Mouse (Mus musculus): Measurements from ENCODE around the gene Serpina9. TPM values are rescaled to one million over a fixed set of nuclear protein-coding genes. Genes with fewer than 3 reads are reported as not detected.

Gene Serpina9
- 0.04 and 0.73 TPM in 2 replicates for polyA plus RNA-seq (2021; fragmentation: Nextera tagmentation)
- long read RNA-seq, experiment 1 = 0 reads
- long read RNA-seq, experiment 2, partial matches to known transcripts = 0 of 4 reads
- long read RNA-seq, experiment 2, other reads (novel, unspliced or antisense) = 2 of 4 reads

DNA sequence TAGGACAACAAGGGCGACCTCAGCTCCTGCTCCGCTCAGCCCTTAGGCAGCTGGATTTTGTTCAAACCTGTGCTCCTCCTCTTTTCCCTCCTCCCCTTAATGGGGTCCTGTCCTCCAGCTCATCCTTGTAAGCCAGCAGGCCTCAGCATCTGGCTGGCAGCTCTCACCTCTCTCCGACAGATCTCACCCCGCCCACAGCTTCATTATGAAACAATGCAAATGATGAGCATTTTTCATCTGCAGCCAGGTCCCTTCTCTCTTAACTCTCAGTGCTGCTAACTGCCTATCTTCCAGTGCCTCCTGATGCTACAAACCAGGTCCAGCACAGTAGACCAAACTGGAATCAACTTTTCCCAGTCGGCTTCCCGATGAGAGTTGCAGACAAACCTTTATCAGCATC lies at the start of gene Serpina9:
TSS of gene Serpina9 (minus strand) at position 136 of the 400 bp plus-strand sequence.

DNA sequence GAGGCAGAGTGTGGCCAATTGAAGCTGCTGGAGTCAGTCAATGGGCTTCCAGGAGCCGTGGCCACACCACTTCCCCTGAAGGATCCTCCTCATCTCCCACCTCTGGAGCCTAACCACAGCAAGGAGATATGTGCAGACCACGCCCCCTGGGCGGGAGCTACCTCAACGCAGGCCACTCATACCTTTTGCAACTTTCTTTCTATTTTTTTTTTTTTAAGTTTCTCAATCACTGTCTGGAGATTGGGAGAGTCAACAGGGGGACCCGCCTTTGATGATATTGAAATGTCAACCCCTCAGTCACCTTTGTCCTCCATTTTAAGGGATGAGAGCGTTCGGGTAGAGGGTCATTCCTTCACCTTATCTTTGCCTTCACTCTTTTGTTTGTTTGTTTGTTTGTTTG lies 30.8 kb upstream of the Serpina9 start, which contains the start of gene Serpina12:
TSS of gene Serpina12 (minus strand) at position 101 of the 400 bp plus-strand sequence.

DNA sequence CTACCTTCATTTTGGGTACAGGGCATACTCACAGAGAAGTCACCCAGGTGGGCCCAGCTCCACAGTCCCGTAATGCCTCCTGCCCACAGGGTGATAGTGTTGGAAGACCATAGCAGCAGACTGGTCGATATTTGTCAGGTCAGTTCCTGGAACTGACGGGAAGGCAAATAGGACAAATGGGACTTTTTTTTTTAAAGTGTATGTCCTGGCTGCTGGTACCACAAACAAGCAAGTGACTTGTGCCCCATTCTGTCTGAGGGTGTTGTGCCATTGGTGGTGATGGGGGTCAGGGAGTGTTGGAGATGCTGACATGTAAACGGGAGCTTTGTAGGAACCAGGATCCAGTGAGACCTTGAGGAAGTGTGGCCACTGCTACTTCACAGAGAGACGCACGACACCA lies 23.7 kb downstream of the Serpina9 start, which contains the start of gene Serpina11:
TSS of gene Serpina11 (minus strand) at position 101 of the 400 bp plus-strand sequence.

DNA sequence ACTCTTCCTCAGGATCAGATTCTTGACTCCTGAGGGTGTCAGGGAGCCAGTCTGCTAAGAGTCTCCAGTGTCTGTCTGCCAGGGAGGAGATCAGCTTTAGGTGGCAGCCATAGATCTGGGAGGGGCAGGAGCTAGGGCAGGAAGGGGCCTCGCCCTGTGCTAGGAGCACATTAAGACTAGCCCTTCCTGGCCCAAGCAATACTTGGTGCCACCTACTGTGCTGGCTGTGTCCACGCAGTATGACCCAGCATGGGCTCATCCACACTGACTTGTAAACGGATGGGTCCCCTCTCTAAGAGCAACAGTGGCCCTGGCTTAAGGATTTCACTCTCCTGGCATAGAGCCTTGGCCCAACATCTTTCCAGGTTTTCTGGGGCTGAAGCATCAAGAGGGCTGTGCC lies 54.8 kb downstream of the Serpina9 start, which contains the start of gene Serpina1e:
TSS of gene Serpina1e (minus strand) at position 178 of the 400 bp plus-strand sequence.

Other genes starting within 250 kb of the Serpina9 start
- not detected in 2 replicates for gene Serpina1d, start 240.2 kb downstream of the Serpina9 start, polyA plus RNA-seq (2021; fragmentation: Nextera tagmentation)
- not detected in 2 replicates for gene Serpina1b, start 183.4 kb downstream of the Serpina9 start, polyA plus RNA-seq (2021; fragmentation: Nextera tagmentation)
- not detected in 2 replicates for gene Serpina1a, start 150.2 kb downstream of the Serpina9 start, polyA plus RNA-seq (2021; fragmentation: Nextera tagmentation)
- gene Serpina1c, start 108.9 kb downstream of the Serpina9 start, polyA plus RNA-seq (2021; fragmentation: Nextera tagmentation) = not detected in 2 replicates
- not detected in 2 replicates for gene Serpina1e, start 54.8 kb downstream of the Serpina9 start, polyA plus RNA-seq (2021; fragmentation: Nextera tagmentation)
- not detected in 2 replicates for gene Serpina11, start 23.8 kb downstream of the Serpina9 start, polyA plus RNA-seq (2021; fragmentation: Nextera tagmentation)
- 0.05 and 0.06 TPM in 2 replicates for gene Serpina12, start 30.7 kb upstream of the Serpina9 start, polyA plus RNA-seq (2021; fragmentation: Nextera tagmentation)
- gene Serpina5, start 87.4 kb upstream of the Serpina9 start, polyA plus RNA-seq (2021; fragmentation: Nextera tagmentation) = not detected in 2 replicates
- not detected in 2 replicates for gene Serpina3a, start 99.0 kb upstream of the Serpina9 start, polyA plus RNA-seq (2021; fragmentation: Nextera tagmentation)
- gene Serpina3b, start 114.2 kb upstream of the Serpina9 start, polyA plus RNA-seq (2021; fragmentation: Nextera tagmentation) = not detected in 2 replicates
- gene Serpina3c, start 140.1 kb upstream of the Serpina9 start, polyA plus RNA-seq (2021; fragmentation: Nextera tagmentation) = 0.16 and 0.20 TPM in 2 replicates
- gene Serpina3f, start 200.8 kb upstream of the Serpina9 start, polyA plus RNA-seq (2021; fragmentation: Nextera tagmentation) = not detected in 2 replicates
- gene Serpina3g, start 222.5 kb upstream of the Serpina9 start, polyA plus RNA-seq (2021; fragmentation: Nextera tagmentation) = 1.2 and 1.6 TPM in 2 replicates
- gene Serpina3i, start 249.4 kb upstream of the Serpina9 start, polyA plus RNA-seq (2021; fragmentation: Nextera tagmentation) = 0.06 TPM in 1 of 2 replicates, not detected in the other